Mouse (Mus musculus): ENCODE measurements around the gene Mmp15. TPM values are rescaled to one million over a fixed set of nuclear protein-coding genes. Genes with fewer than 3 reads are reported as not detected.
A peak's percentile ranks its signal among the peaks of the same experiment; 100 is the strongest.
"Not testable (repeated sequence)": the region's sequence is repeated elsewhere in the genome, so short reads cannot be mapped to it uniquely, and the experiment has no call there.

Gene Mmp15
- polyA plus RNA-seq, 1 experiment, result 45.1 TPM

DNA sequence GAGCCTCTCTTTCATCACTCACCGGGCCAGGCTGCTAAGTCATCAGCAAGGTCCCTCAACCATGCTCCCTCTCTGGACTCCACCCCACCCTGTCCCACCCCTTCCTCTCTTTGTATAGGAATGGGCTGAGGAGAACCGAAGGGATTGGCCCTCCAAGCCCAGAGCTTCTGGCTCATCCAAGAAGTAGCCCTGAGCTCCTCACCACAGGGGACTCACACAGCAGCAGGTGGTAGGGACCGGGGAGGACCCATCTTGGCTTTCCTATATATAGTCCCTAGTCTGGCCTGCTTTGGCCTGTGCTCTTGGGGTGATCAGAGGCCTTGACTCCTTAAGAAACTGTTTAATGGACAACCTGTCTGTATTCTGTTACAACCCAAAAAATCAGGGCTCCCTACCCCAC is 22.4 kb downstream of the Mmp15 start:
- H3K4me2 ChIP-seq (ENCODE audit: low read depth), result no peak overlapping the region
- no peak overlapping the region for H3ac ChIP-seq (ENCODE audit: control insufficient read depth, insufficient read length)
- H3K27me3 ChIP-seq (ENCODE audit: control insufficient read depth, insufficient read depth, insufficient read length), result no peaks in the 10 kb centered on the region
- no peaks in the 10 kb centered on the region for H3K36me3 ChIP-seq (ENCODE audit: control insufficient read depth, insufficient read depth)
- H3K4me3 ChIP-seq, result no peak overlapping the region
- TF ChIP-seq POLR2AphosphoS2 (IDR thresholded peaks at IDR 0.05; ENCODE audit: insufficient read length, low read depth), result no peak
- peak in 2 of 3 experiments; percentile 21 to 65 for TF ChIP-seq MYOG (IDR thresholded peaks at IDR 0.05; ENCODE audit: control insufficient read depth in 1 of 3, insufficient read depth in 1 of 3, insufficient read length in 2 of 3, low read depth in 2 of 3)
- TF ChIP-seq TCF12 (IDR thresholded peaks at IDR 0.05; ENCODE audit: insufficient read depth, poor library complexity, severe bottlenecking), result no peak
- TF ChIP-seq MYOD1 (IDR thresholded peaks at IDR 0.05; ENCODE audit: control insufficient read depth in 1 of 3, insufficient read length in 2 of 3, low read depth in 2 of 3), result peak in 2 of 3 experiments; percentile 48 to 59
- no peak for TF ChIP-seq E2F4 (IDR thresholded peaks at IDR 0.05; ENCODE audit: insufficient read depth)
- H3K79me2 ChIP-seq (ENCODE audit: control insufficient read depth, insufficient read depth), result no peaks in the 10 kb centered on the region

DNA sequence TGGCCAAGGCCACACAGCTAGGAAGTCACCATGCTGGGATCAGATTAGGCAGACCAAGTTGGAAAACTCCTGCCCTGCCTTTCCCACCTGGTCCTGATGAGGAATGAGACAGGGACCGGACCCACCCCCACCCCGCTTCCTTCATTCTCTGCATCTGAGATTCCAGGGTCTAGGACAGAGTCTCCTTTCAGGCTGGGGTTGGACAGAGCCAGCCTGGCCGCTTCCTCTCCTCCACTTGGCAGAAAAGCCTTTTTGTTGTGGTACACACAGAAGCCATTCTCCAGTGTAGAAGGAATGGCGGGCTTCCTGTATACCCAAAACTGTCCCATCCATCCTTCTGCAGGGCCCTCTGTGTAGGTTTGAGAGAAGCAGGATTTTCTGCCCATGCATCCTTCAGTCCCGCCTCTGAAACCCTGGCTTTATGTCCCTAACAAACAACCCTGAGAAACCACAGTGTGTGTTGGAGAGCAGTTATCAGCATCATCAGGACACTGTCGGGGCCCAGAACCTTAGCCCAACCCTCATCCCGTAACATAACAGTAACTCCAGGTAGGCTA is 23.4 kb downstream of the Mmp15 start:
- Histone ChIP-seq H3ac (ENCODE audit: control insufficient read depth, insufficient read length) (no peak overlapping the region), H3K27me3 (ENCODE audit: control insufficient read depth, insufficient read depth, insufficient read length) (no peaks in the 10 kb centered on the region), H3K79me2 (ENCODE audit: control insufficient read depth, insufficient read depth) (no peaks in the 10 kb centered on the region), H3K4me2 (ENCODE audit: low read depth) (no peak overlapping the region), H3K4me3 (no peak overlapping the region), H3K36me3 (ENCODE audit: control insufficient read depth, insufficient read depth) (no peaks in the 10 kb centered on the region)
- TF ChIP-seq POLR2A (IDR thresholded peaks at IDR 0.05; ENCODE audit: insufficient read length, low read depth), result no peak
- TF ChIP-seq USF1 (IDR thresholded peaks at IDR 0.05; ENCODE audit: low read depth), result no peak
- no peak for TF ChIP-seq REST (IDR thresholded peaks at IDR 0.05; ENCODE audit: insufficient read depth, insufficient read length)
- no peak for TF ChIP-seq SRF (IDR thresholded peaks at IDR 0.05; ENCODE audit: control insufficient read depth, insufficient read length, low read depth)
- no peak for TF ChIP-seq MAX (IDR thresholded peaks at IDR 0.05; ENCODE audit: low read depth)
- TF ChIP-seq CEBPB (IDR thresholded peaks at IDR 0.05; ENCODE audit: insufficient read depth, poor library complexity, severe bottlenecking), result no peak
- TF ChIP-seq TCF3 (IDR thresholded peaks at IDR 0.05; ENCODE audit: insufficient read length, low read depth), result no peak
- no peak for TF ChIP-seq POLR2AphosphoS2 (IDR thresholded peaks at IDR 0.05; ENCODE audit: insufficient read length, low read depth)

DNA sequence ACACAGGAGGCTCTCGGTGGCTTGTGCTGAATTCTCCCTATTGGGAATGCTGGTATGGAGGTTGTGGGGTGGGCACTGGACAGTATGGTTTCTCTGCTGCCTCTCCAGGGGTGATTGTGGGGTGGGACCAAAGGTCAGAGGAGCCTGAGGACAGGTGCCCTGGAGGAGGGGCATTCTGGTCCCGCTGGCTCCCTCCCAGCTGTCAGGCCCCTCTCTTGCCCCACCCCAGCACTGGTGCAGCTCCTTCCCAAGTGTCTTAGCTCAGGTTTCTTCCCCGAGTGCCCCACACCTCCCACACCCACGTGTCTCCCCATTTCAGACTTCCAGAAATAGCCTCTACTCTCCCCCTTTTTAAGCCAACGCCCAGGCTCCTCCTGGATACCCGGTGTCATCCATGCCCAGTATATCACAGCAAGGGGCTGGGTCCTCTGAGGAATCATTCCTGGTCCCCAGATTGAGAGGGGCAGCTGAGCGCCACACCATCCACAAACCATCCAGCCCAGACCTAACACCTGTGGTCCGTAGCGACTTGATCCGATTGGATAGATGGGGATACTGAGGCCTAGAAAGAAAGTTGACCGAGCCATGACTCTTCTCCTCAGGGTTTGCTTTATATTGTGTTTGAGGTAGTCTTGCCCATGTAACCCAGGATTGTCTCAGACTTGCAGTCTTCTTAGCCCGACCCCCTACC is 24.4 kb downstream of the Mmp15 start:
- TF ChIP-seq MYOD1 (IDR thresholded peaks at IDR 0.05; ENCODE audit: control insufficient read depth in 1 of 3, insufficient read length in 2 of 3, low read depth in 2 of 3), result peak in 2 of 3 experiments; percentile 86 to 93
- TF ChIP-seq TCF12 (IDR thresholded peaks at IDR 0.05; ENCODE audit: insufficient read depth, poor library complexity, severe bottlenecking), result peak; percentile 41
- TF ChIP-seq CEBPB (IDR thresholded peaks at IDR 0.05; ENCODE audit: insufficient read depth, poor library complexity, severe bottlenecking), result no peak
- TF ChIP-seq MAX (IDR thresholded peaks at IDR 0.05; ENCODE audit: low read depth), result no peak
- peak; percentile 36 for TF ChIP-seq TCF3 (IDR thresholded peaks at IDR 0.05; ENCODE audit: insufficient read length, low read depth)
- peak; percentile 46 for TF ChIP-seq POLR2AphosphoS2 (IDR thresholded peaks at IDR 0.05; ENCODE audit: insufficient read length, low read depth)
- TF ChIP-seq MYOG (IDR thresholded peaks at IDR 0.05; ENCODE audit: control insufficient read depth in 1 of 3, insufficient read depth in 1 of 3, insufficient read length in 2 of 3, low read depth in 2 of 3), result peak; percentile 46 to 95 (median 91)
- no peak overlapping the region for H3ac ChIP-seq (ENCODE audit: control insufficient read depth, insufficient read length)
- H3K36me3 ChIP-seq (ENCODE audit: control insufficient read depth, insufficient read depth), result no peaks in the 10 kb centered on the region
- no peak overlapping the region for H3K4me2 ChIP-seq (ENCODE audit: low read depth)
- no peak overlapping the region for H3K4me3 ChIP-seq
- H3K79me2 ChIP-seq (ENCODE audit: control insufficient read depth, insufficient read depth), result no peaks in the 10 kb centered on the region
- no peaks in the 10 kb centered on the region for H3K27me3 ChIP-seq (ENCODE audit: control insufficient read depth, insufficient read depth, insufficient read length)

DNA sequence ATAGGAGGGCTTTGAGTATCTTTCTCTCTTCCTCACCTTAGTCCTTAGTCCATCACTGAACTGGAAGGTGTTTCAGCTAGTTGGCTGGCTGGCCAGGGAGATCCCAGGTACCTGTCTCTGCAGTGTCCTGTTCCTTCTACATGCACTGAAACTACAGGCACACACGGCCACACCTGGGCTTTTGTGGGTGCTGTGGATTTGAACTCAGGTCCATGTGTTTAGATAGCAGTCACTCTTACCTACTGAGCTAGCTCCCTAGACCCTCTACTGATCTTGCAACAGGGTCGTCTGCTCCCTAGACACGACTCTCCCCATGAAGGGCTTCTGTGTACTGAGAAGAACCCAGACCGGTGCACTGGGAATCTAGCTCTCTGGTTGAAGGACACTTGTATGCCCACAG is 25.0 kb downstream of the Mmp15 start:
- Histone ChIP-seq H3K36me3 (ENCODE audit: control insufficient read depth, insufficient read depth) (no peaks in the 10 kb centered on the region), H3K4me2 (ENCODE audit: low read depth) (no peak overlapping the region), H3ac (ENCODE audit: control insufficient read depth, insufficient read length) (no peak overlapping the region), H3K4me3 (no peak overlapping the region), H3K27me3 (ENCODE audit: control insufficient read depth, insufficient read depth, insufficient read length) (no peaks in the 10 kb centered on the region), H3K79me2 (ENCODE audit: control insufficient read depth, insufficient read depth) (no peaks in the 10 kb centered on the region)
- no peak for TF ChIP-seq POLR2A (IDR thresholded peaks at IDR 0.05; ENCODE audit: insufficient read length, low read depth)
- no peak for TF ChIP-seq MAX (IDR thresholded peaks at IDR 0.05; ENCODE audit: low read depth)
- no peak for TF ChIP-seq REST (IDR thresholded peaks at IDR 0.05; ENCODE audit: insufficient read depth, insufficient read length)
- no peak for TF ChIP-seq CEBPB (IDR thresholded peaks at IDR 0.05; ENCODE audit: insufficient read depth, poor library complexity, severe bottlenecking)
- no peak for TF ChIP-seq E2F4 (IDR thresholded peaks at IDR 0.05; ENCODE audit: insufficient read depth)
- no peak for TF ChIP-seq POLR2AphosphoS2 (IDR thresholded peaks at IDR 0.05; ENCODE audit: insufficient read length, low read depth)
- TF ChIP-seq USF1 (IDR thresholded peaks at IDR 0.05; ENCODE audit: low read depth), result no peak
- TF ChIP-seq TCF3 (IDR thresholded peaks at IDR 0.05; ENCODE audit: insufficient read length, low read depth), result no peak

DNA sequence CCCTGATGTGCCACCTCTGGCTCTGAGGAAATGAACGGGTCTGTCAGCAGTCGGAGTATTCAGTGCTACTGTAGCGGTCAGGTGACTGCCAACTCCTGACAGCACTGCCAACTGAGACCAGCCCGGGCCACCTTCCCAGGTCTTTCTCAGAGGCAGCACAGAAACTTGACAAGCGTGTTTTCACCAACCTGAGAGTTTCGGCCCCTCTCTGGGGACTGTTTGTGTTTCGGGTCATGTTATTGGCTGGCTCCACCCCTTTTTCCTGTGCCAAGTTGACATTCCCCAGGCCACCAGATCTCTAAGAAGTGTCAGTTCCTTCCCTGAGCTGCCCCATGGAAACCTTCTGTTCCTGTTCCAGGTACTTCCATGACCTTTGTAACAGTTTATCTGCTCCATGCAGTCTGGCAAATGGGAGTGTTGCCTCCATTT is 25.8 kb downstream of the Mmp15 start:
- no peak overlapping the region for H3K4me3 ChIP-seq
- H3K36me3 ChIP-seq (ENCODE audit: control insufficient read depth, insufficient read depth), result no peaks in the 10 kb centered on the region
- H3ac ChIP-seq (ENCODE audit: control insufficient read depth, insufficient read length), result no peak overlapping the region
- TF ChIP-seq TCF12 (IDR thresholded peaks at IDR 0.05; ENCODE audit: insufficient read depth, poor library complexity, severe bottlenecking), result no peak
- TF ChIP-seq SRF (IDR thresholded peaks at IDR 0.05; ENCODE audit: control insufficient read depth, insufficient read length, low read depth), result no peak
- no peak for TF ChIP-seq REST (IDR thresholded peaks at IDR 0.05; ENCODE audit: insufficient read depth, insufficient read length)
- TF ChIP-seq MYOG (IDR thresholded peaks at IDR 0.05; ENCODE audit: control insufficient read depth in 1 of 3, insufficient read depth in 1 of 3, insufficient read length in 2 of 3, low read depth in 2 of 3), result no peak
- TF ChIP-seq MAX (IDR thresholded peaks at IDR 0.05; ENCODE audit: low read depth), result no peak
- TF ChIP-seq POLR2AphosphoS2 (IDR thresholded peaks at IDR 0.05; ENCODE audit: insufficient read length, low read depth), result no peak
- no peak for TF ChIP-seq USF1 (IDR thresholded peaks at IDR 0.05; ENCODE audit: low read depth)
- no peak for TF ChIP-seq POLR2A (IDR thresholded peaks at IDR 0.05; ENCODE audit: insufficient read length, low read depth)
- no peak for TF ChIP-seq MYOD1 (IDR thresholded peaks at IDR 0.05; ENCODE audit: control insufficient read depth in 1 of 3, insufficient read length in 2 of 3, low read depth in 2 of 3)
- no peak for TF ChIP-seq E2F4 (IDR thresholded peaks at IDR 0.05; ENCODE audit: insufficient read depth)
- no peak for TF ChIP-seq TCF3 (IDR thresholded peaks at IDR 0.05; ENCODE audit: insufficient read length, low read depth)
- no peak for TF ChIP-seq CEBPB (IDR thresholded peaks at IDR 0.05; ENCODE audit: insufficient read depth, poor library complexity, severe bottlenecking)
- no peaks in the 10 kb centered on the region for H3K27me3 ChIP-seq (ENCODE audit: control insufficient read depth, insufficient read depth, insufficient read length)
- no peak overlapping the region for H3K4me2 ChIP-seq (ENCODE audit: low read depth)
- no peaks in the 10 kb centered on the region for H3K79me2 ChIP-seq (ENCODE audit: control insufficient read depth, insufficient read depth)

DNA sequence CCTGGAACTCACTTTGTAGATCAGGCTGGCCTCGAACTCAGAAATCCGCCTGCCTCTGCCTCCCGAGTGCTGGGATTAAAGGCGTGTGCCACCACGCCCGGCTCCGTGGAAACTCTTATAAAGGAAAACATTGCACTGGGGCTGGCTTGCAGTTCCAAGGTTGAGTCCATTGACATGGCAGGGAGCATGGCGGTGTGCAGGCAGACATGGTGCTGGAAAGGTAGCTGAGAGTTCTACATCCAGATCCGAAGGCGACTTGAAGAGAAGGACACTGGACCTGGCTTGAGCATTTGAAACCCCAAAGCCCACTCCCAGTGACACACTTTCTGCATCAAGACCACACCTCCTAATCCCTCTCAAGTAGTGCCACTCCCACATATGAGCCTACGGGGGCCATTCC is 26.9 kb downstream of the Mmp15 start:
- H3K27me3 ChIP-seq (ENCODE audit: control insufficient read depth, insufficient read depth, insufficient read length); H3K36me3 ChIP-seq (ENCODE audit: control insufficient read depth, insufficient read depth); H3ac ChIP-seq (ENCODE audit: control insufficient read depth, insufficient read length); H3K4me2 ChIP-seq (ENCODE audit: low read depth); H3K4me3 ChIP-seq; H3K79me2 ChIP-seq (ENCODE audit: control insufficient read depth, insufficient read depth): not testable (repeated sequence)
